Mouse (Mus musculus) lung, postnatal 0 days (tissue): ENCODE measurements around the gene Olfr665. TPM values are rescaled to one million over a fixed set of nuclear protein-coding genes. Genes with fewer than 3 reads are reported as not detected.
"Not testable (repeated sequence)": the region's sequence is repeated elsewhere in the genome, so short reads cannot be mapped to it uniquely, and the experiment has no call there.

Source experiments
- ATAC-seq: fragments of 200-750 bp; cut with Nextera tagmentation; 2 replicates; pipeline ENCODE4 v1.8.0; 2017; ENCODE audit warnings: moderate library complexity
- DNase-seq: peaks from one replicate; pipeline ENCODE4 v3.0.0-alpha.2; 2016; ENCODE audit warnings: low spot score
- H3K27ac ChIP-seq: fragments of 300-500 bp; sonication (generic); 2 replicates; pipeline ENCODE4 v1.5.1; 2014; ENCODE audit warnings: antibody characterized with exemption, mild to moderate bottlenecking, low read length, mixed read lengths
- H3K27me3 ChIP-seq: fragments of 300-500 bp; sonication (generic); replicated peaks from 2 replicates; pipeline ENCODE4 v1.6.1; 2014; ENCODE audit warnings: low read length, mixed read lengths; ENCODE audit not compliant: insufficient read depth
- H3K36me3 ChIP-seq: fragments of 300-500 bp; sonication (generic); 2 replicates; pipeline ENCODE4 v1.6.1; 2014; ENCODE audit warnings: low read length, mixed read lengths; ENCODE audit not compliant: insufficient read depth
- H3K4me1 ChIP-seq: fragments of 300-500 bp; sonication (generic); 2 replicates; pipeline ENCODE4 v1.6.1; 2014; ENCODE audit warnings: antibody characterized with exemption, low read depth, low read length, mixed read lengths; ENCODE audit not compliant: insufficient read depth
- H3K4me2 ChIP-seq: fragments of 300-500 bp; sonication (generic); replicated peaks from 2 replicates; pipeline ENCODE4 v1.6.1; 2014; ENCODE audit warnings: low read depth, mild to moderate bottlenecking, low read length, moderate library complexity, mixed read lengths
- H3K4me3 ChIP-seq: fragments of 300-500 bp; sonication (generic); 2 replicates; pipeline ENCODE4 v1.5.1; 2014; ENCODE audit warnings: low read depth, low read length
- H3K9ac ChIP-seq: fragments of 300-500 bp; sonication (generic); replicated peaks from 2 replicates; pipeline ENCODE4 v1.6.1; 2014; ENCODE audit warnings: low read depth, mild to moderate bottlenecking
- H3K9me3 ChIP-seq: fragments of 300-500 bp; sonication (generic); 2 replicates; pipeline ENCODE4 v1.6.1; 2016; ENCODE audit warnings: low read length, mixed read lengths
- CTCF ChIP-seq: IDR thresholded peaks from 2 replicates; pipeline ENCODE4 v1.5.1; 2016; ENCODE audit warnings: antibody characterized with exemption, mild to moderate bottlenecking
- EP300 ChIP-seq: IDR thresholded peaks from 2 replicates; pipeline ENCODE4 v1.6.1; 2016; ENCODE audit warnings: antibody characterized with exemption, mild to moderate bottlenecking, control low read depth
- WGBS: fragments of 180-500 bp; shearing (Covaris S2); extraction: QIAGEN DNeasy Blood & Tissue Kit; methylation state at CpG from one replicate; pipeline ENCODE4 v1.1.7; 2014; 5-methylcytosine and 5-hydroxymethylcytosine counted together
- polyA plus RNA-seq: library from polyadenylated mRNA; unstranded; fragments of >200 nt; fragmentation: Nextera tagmentation; extraction: Ambion mirVana; gene quantifications from 2 replicates; pipeline ENCODE4 v1.2.1, GENCODE M21; 2015

Olfr665 gene
- not detected in 2 replicates for polyA plus RNA-seq

GRCm38 (mm10) chr7:104877731-104878130 lies at the start of gene Olfr665:
Gene Olfr665, plus strand, starts transcription at chr7:104878031.
- WGBS = 23% methylated on average over 1 of the region's 1 CpGs
- Histone ChIP-seq H3K4me1 (no peaks in the 10 kb centered on the region), H3K9me3 (no peaks in the 10 kb centered on the region; the same call in 1 of the 2 replicates), H3K9ac (no peak within 1 kb of the TSS), H3K4me3 (no peak within 1 kb of the TSS), H3K27me3 (no peaks in the 10 kb centered on the region), H3K4me2 (no peak within 1 kb of the TSS), H3K27ac (no peak within 1 kb of the TSS), H3K36me3 (no peaks in the 10 kb centered on the region)
- TF ChIP-seq EP300 (no peak), CTCF (no peak)
- ATAC-seq = no peak
- DNase-seq = no peak

- no peak for DNase-seq
- H3K36me3 ChIP-seq = no peaks in the 10 kb centered on the region
- 52% methylated on average over 1 of the region's 1 CpGs for WGBS
- H3K27me3 ChIP-seq = no peaks in the 10 kb centered on the region
- no peak within 1 kb of the TSS for H3K4me3 ChIP-seq
- no peak within 1 kb of the TSS for H3K4me2 ChIP-seq
- H3K27ac ChIP-seq = no peak within 1 kb of the TSS
- H3K9ac ChIP-seq = no peak within 1 kb of the TSS
- no peaks in the 10 kb centered on the region for H3K9me3 ChIP-seq
- H3K4me1 ChIP-seq = no peaks in the 10 kb centered on the region
- TF ChIP-seq CTCF (no peak), EP300 (no peak)
- ATAC-seq = no peak
Measured at GRCm38 (mm10) chr7:104842503-104842902, 35.3 kb upstream of the Olfr665 start, which contains the start of gene Usp17lb. Gene Usp17lb, minus strand, starts transcription at chr7:104842603.

GRCm38 (mm10) chr7:104843731-104844287 lies 34.0 kb upstream of the Olfr665 start:
- Histone ChIP-seq H3K36me3 (no peaks in the 10 kb centered on the region), H3K4me3 (no peak overlapping the region), H3K4me1 (no peaks in the 10 kb centered on the region), H3K27ac (no peak overlapping the region), H3K9me3 (no peaks in the 10 kb centered on the region), H3K9ac (no peak overlapping the region), H3K4me2 (no peak overlapping the region), H3K27me3 (no peaks in the 10 kb centered on the region)
- 61% methylated on average over 1 of the region's 1 CpGs for WGBS
- DNase-seq (no peak), ATAC-seq (no peak)
- TF ChIP-seq CTCF (no peak), EP300 (no peak)

- 89% methylated on average over 2 of the region's 2 CpGs for WGBS
- DNase-seq, H3K9me3 ChIP-seq, H3K36me3 ChIP-seq, H3K27ac ChIP-seq, H3K4me1 ChIP-seq, H3K9ac ChIP-seq, H3K4me2 ChIP-seq, ATAC-seq, H3K27me3 ChIP-seq, H3K4me3 ChIP-seq: not testable (repeated sequence)
Measured at GRCm38 (mm10) chr7:104851546-104851945, 26.3 kb upstream of the Olfr665 start.

GRCm38 (mm10) chr7:104855248-104855750 lies 22.5 kb upstream of the Olfr665 start:
- ATAC-seq (no peak), DNase-seq (no peak)
- H3K4me1 ChIP-seq = no peaks in the 10 kb centered on the region
- 72% methylated on average over 3 of the region's 3 CpGs for WGBS
- no peaks in the 10 kb centered on the region for H3K27me3 ChIP-seq
- no peak overlapping the region for H3K4me3 ChIP-seq
- H3K9me3 ChIP-seq = no peaks in the 10 kb centered on the region
- no peak overlapping the region for H3K27ac ChIP-seq
- H3K9ac ChIP-seq = no peak overlapping the region
- no peak for TF ChIP-seq CTCF
- no peak for TF ChIP-seq EP300
- no peak overlapping the region for H3K4me2 ChIP-seq
- H3K36me3 ChIP-seq = no peaks in the 10 kb centered on the region

- ATAC-seq, H3K27me3 ChIP-seq, H3K9me3 ChIP-seq, H3K4me3 ChIP-seq, DNase-seq, H3K9ac ChIP-seq, H3K27ac ChIP-seq, H3K4me1 ChIP-seq, H3K4me2 ChIP-seq, H3K36me3 ChIP-seq: not testable (repeated sequence)
- 62% methylated on average over 2 of the region's 2 CpGs for WGBS
Measured at GRCm38 (mm10) chr7:104856709-104857108, 21.1 kb upstream of the Olfr665 start, which contains the start of gene Usp17la. Gene Usp17la, plus strand, starts transcription at chr7:104857009.
